Mouse (Mus musculus) heart, embryonic 12.5 days (tissue): ENCODE measurements around the gene Shq1. TPM values are rescaled to one million over a fixed set of nuclear protein-coding genes. Genes with fewer than 3 reads are reported as not detected.
A peak's percentile ranks its signal among the peaks of the same experiment; 100 is the strongest.

Experiments used
- ATAC-seq: fragments of 200-750 bp; cut with Nextera tagmentation; 2 replicates; pipeline ENCODE4 v1.8.0; 2017; ENCODE audit warnings: moderate TSS enrichment, moderate library complexity; ENCODE audit not compliant: insufficient number of reproducible peaks, low FRiP score
- H3K27ac ChIP-seq: fragments of 300-500 bp; sonication (generic); 2 replicates; pipeline ENCODE4 v1.5.1; 2016; ENCODE audit warnings: mild to moderate bottlenecking, moderate library complexity; ENCODE audit not compliant: poor library complexity, severe bottlenecking
- H3K27me3 ChIP-seq: fragments of 300-500 bp; sonication (generic); replicated peaks from 2 replicates; pipeline ENCODE4 v1.6.1; 2016; ENCODE audit warnings: mild to moderate bottlenecking, moderate library complexity
- H3K36me3 ChIP-seq: fragments of 300-500 bp; sonication (generic); 2 replicates; pipeline ENCODE4 v1.6.1; 2016; ENCODE audit warnings: mild to moderate bottlenecking, moderate library complexity
- H3K4me1 ChIP-seq: fragments of 300-500 bp; sonication (generic); replicated peaks from 2 replicates; pipeline ENCODE4 v1.6.1; 2016; ENCODE audit warnings: mild to moderate bottlenecking
- H3K4me2 ChIP-seq: fragments of 300-500 bp; sonication (generic); 2 replicates; pipeline ENCODE4 v1.6.1; 2016; ENCODE audit warnings: mild to moderate bottlenecking, moderate library complexity
- H3K4me3 ChIP-seq: fragments of 300-500 bp; sonication (generic); 2 replicates; pipeline ENCODE4 v1.5.1; 2016; ENCODE audit warnings: mild to moderate bottlenecking
- H3K9ac ChIP-seq: fragments of 300-500 bp; sonication (generic); 2 replicates; pipeline ENCODE4 v1.6.1; 2016; ENCODE audit warnings: mild to moderate bottlenecking, moderate library complexity
- H3K9me3 ChIP-seq: fragments of 300-500 bp; sonication (generic); replicated peaks from 2 replicates; pipeline ENCODE4 v1.6.1; 2016; ENCODE audit warnings: mild to moderate bottlenecking, moderate library complexity
- WGBS: fragments of 180-500 bp; shearing (Covaris S2); methylation state at CpG from one replicate; pipeline ENCODE4 v1.1.7; 2016; 5-methylcytosine and 5-hydroxymethylcytosine counted together
- polyA plus RNA-seq: library from polyadenylated mRNA; unstranded; fragments of >200 nt; fragmentation: Nextera tagmentation; extraction: Ambion mirVana; gene quantifications from 2 replicates; pipeline ENCODE4 v1.2.1, GENCODE M21; 2016

Shq1 gene
- polyA plus RNA-seq, result 11.4 and 12.7 TPM in 2 replicates

DNA sequence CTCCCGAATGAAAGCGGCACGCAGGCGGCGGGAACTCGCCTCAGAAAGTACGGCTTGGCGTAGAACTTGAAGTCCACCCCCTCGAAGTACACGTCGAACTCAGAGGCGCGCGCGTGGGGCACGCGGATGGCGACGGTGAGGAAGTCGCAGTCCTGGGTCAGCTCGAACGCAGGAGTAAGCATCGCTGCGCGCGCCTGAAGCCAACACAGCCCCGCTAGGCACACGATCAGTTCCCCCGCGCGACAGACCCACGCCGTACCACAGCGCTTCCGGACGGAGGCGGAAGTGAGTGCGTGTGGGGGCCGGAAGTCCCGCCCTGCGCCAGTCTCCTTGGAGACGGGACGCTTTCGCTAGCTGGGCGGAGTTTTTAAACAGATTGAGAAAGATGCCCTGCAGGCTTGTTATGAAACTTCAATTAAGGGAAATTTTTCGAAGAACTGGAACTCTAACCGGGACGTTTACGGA lies at the start of gene Shq1:
Gene Shq1 (minus strand): TSS at position 278 of the 465 bp plus-strand sequence.
- peak; percentile 86 for ATAC-seq
- Histone ChIP-seq H3K4me3 (peak within 1 kb of the TSS; percentile 85), H3K9ac (peak within 1 kb of the TSS; percentile 78), H3K4me2 (peak within 1 kb of the TSS; percentile 97), H3K27me3 (no peaks in the 10 kb centered on the region), H3K4me1 (peaks cover 19% of the 10 kb centered on the region), H3K9me3 (no peaks in the 10 kb centered on the region), H3K27ac (no peak within 1 kb of the TSS; the same call in 1 of the 2 replicates), H3K36me3 (no peaks in the 10 kb centered on the region)
- under 1% methylated on average over 49 of the region's 49 CpGs for WGBS

DNA sequence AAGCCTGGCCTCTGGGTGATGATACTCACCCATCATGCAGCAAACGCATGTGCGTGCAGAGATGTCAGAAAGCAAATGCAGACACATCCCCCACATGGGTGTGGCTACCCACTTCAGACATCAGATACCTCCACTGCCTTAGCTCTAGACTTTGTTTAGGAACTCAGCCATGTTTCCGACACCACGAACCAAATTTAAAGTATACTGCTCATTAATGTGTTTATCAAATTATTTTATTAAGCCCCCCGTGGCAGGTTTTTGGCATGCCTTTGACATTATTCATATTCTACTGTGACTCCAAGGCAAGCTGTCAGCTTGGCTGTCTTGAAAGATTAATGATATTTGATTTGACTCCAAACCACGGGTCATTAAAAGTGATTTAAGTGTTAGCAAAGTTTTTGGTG lies 49.1 kb upstream of the Shq1 start:
- Histone ChIP-seq H3K9ac (no peak overlapping the region), H3K4me3 (no peak overlapping the region), H3K9me3 (0 out of 2 replicates have a peak, but pooled peaks cover 2% of the 10 kb centered on the region), H3K27ac (no peak overlapping the region), H3K4me1 (peaks cover 12% of the 10 kb centered on the region), H3K36me3 (no peaks in the 10 kb centered on the region), H3K4me2 (no peak overlapping the region), H3K27me3 (0 out of 2 replicates have a peak, but pooled peaks cover 6% of the 10 kb centered on the region)
- no peak for ATAC-seq
- WGBS, result 75% methylated on average over 6 of the region's 6 CpGs

DNA sequence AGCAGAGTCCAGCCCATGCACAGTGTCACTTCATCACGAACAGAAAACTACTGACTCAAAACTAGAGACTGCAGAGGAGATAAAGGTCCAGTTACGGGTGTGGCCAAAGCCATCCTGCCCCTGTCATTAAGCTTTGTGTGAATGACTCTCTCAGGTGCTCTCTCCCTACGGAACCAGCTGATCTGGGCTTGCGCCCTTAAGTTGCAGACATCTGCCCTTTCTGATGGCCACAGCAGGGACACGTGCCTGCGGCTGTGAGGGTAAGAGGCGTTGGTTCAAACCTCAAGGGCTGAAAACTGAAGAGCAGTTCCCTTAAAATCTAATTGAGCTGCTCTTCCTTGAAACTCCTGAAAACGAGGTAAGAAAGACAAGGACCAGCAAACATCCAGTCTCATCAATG lies 45.9 kb upstream of the Shq1 start:
- Histone ChIP-seq H3K4me2 (no peak overlapping the region), H3K27me3 (0 out of 2 replicates have a peak, but pooled peaks cover 6% of the 10 kb centered on the region), H3K9me3 (0 out of 2 replicates have a peak, but pooled peaks cover 2% of the 10 kb centered on the region), H3K36me3 (no peaks in the 10 kb centered on the region), H3K4me1 (peaks cover 12% of the 10 kb centered on the region), H3K9ac (no peak overlapping the region), H3K4me3 (no peak overlapping the region), H3K27ac (no peak overlapping the region)
- no peak for ATAC-seq
- WGBS, result 65% methylated on average over 8 of the region's 8 CpGs

GRCm38 (mm10) chr6:100716152-100716551 lies 45.2 kb upstream of the Shq1 start:
- H3K9ac ChIP-seq, result no peak overlapping the region
- H3K9me3 ChIP-seq, result 0 out of 2 replicates have a peak, but pooled peaks cover 2% of the 10 kb centered on the region
- H3K36me3 ChIP-seq, result no peaks in the 10 kb centered on the region
- no peak for ATAC-seq
- H3K27me3 ChIP-seq, result 0 out of 2 replicates have a peak, but pooled peaks cover 6% of the 10 kb centered on the region
- H3K4me2 ChIP-seq, result no peak overlapping the region
- 50% methylated on average over 7 of the region's 7 CpGs for WGBS
- no peak overlapping the region for H3K27ac ChIP-seq
- H3K4me1 ChIP-seq, result peaks cover 7% of the 10 kb centered on the region
- no peak overlapping the region for H3K4me3 ChIP-seq

DNA sequence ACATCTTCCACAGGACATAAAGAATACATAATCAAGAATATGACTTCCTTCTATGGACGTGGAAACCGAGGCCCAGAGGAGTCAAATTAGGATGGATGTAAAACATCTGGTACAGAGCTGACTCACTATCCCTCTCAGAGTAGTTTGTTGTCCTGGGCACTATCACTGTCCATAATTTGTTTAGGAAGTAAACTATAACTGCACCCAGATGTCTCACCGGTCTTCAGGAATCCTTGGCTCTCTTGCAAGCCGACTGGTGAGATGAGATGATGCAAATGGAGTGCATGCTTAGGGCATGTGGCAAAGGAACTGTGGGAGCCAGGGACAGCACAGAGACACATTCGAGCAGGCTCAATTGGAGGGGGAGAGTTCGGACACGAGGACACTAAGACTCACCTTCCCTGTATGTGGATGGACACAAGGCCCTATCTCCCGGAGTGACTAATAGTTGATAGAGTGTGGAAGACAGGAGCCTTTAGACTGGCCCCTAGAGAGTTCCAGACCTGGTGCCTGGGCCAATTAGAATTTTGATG lies 44.4 kb upstream of the Shq1 start:
- no peak overlapping the region for H3K9ac ChIP-seq
- H3K27ac ChIP-seq, result no peak overlapping the region
- no peaks in the 10 kb centered on the region for H3K4me1 ChIP-seq
- no peak overlapping the region for H3K4me2 ChIP-seq
- WGBS, result 74% methylated on average over 8 of the region's 8 CpGs
- no peak overlapping the region for H3K4me3 ChIP-seq
- H3K36me3 ChIP-seq, result no peaks in the 10 kb centered on the region
- ATAC-seq, result no peak
- 0 out of 2 replicates have a peak, but pooled peaks cover 2% of the 10 kb centered on the region for H3K9me3 ChIP-seq
- H3K27me3 ChIP-seq, result 0 out of 2 replicates have a peak, but pooled peaks cover 6% of the 10 kb centered on the region

DNA sequence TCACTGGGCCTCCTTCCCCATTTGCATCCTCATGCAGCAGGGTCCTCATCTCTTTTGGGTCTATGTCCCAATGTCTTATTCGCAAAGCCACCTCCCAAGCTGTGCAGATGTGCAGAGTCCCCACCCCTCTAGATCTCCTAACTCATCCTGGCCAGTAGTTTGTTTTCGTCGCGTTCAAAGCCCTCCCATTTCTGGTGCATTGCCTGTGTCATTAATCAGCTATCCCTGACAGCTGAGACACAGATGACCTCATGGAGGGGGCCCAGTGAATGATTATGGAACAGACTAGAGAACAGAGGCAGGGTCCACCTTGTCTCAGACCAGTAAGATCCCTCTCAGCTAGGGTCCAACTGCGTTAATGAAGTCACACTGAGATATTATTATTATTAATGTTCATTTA lies 39.9 kb upstream of the Shq1 start:
- Histone ChIP-seq H3K9me3 (no peaks in the 10 kb centered on the region), H3K4me3 (no peak overlapping the region), H3K27me3 (peaks cover 14% of the 10 kb centered on the region), H3K9ac (no peak overlapping the region), H3K4me1 (no peaks in the 10 kb centered on the region), H3K4me2 (no peak overlapping the region), H3K27ac (no peak overlapping the region), H3K36me3 (no peaks in the 10 kb centered on the region)
- 81% methylated on average over 5 of the region's 5 CpGs for WGBS
- ATAC-seq, result no peak

GRCm38 (mm10) chr6:100710170-100710569 lies 39.2 kb upstream of the Shq1 start:
- ATAC-seq, result no peak
- no peak overlapping the region for H3K4me2 ChIP-seq
- WGBS, result 36% methylated on average over 4 of the region's 4 CpGs

GRCm38 (mm10) chr6:100709483-100709882 lies 38.5 kb upstream of the Shq1 start:
- Histone ChIP-seq H3K36me3 (no peaks in the 10 kb centered on the region), H3K9ac (no peak overlapping the region), H3K4me1 (no peaks in the 10 kb centered on the region; the same call in 1 of the 2 replicates), H3K27me3 (peaks cover 24% of the 10 kb centered on the region), H3K27ac (no peak overlapping the region), H3K4me3 (no peak overlapping the region), H3K9me3 (no peaks in the 10 kb centered on the region), H3K4me2 (no peak overlapping the region)
- ATAC-seq, result no peak
- 30% methylated on average over 7 of the region's 7 CpGs for WGBS

More at GRCm38 (mm10) chr6:100710170-100710569, 39.2 kb upstream of the Shq1 start:
- Histone ChIP-seq H3K27me3 (peaks cover 20% of the 10 kb centered on the region), H3K4me1 (no peaks in the 10 kb centered on the region; the same call in 1 of the 2 replicates), H3K4me3 (no peak overlapping the region), H3K27ac (no peak overlapping the region), H3K9me3 (no peaks in the 10 kb centered on the region), H3K36me3 (no peaks in the 10 kb centered on the region), H3K9ac (no peak overlapping the region)

GRCm38 (mm10) chr6:100708996-100709395 lies 38.0 kb upstream of the Shq1 start:
- 75% methylated on average over 9 of the region's 9 CpGs for WGBS
- no peak for ATAC-seq
- Histone ChIP-seq H3K36me3 (no peaks in the 10 kb centered on the region), H3K9ac (no peak overlapping the region), H3K4me3 (no peak overlapping the region), H3K4me2 (no peak overlapping the region), H3K27ac (no peak overlapping the region), H3K27me3 (peaks cover 26% of the 10 kb centered on the region), H3K9me3 (no peaks in the 10 kb centered on the region), H3K4me1 (peaks cover 3% of the 10 kb centered on the region; the same call in 1 of the 2 replicates)

- 39% methylated on average over 1 of the region's 1 CpGs for WGBS
- Histone ChIP-seq H3K9ac (no peak overlapping the region), H3K4me2 (no peak overlapping the region), H3K27ac (no peak overlapping the region), H3K27me3 (peaks cover 33% of the 10 kb centered on the region), H3K4me3 (no peak overlapping the region), H3K9me3 (no peaks in the 10 kb centered on the region), H3K4me1 (peaks cover 3% of the 10 kb centered on the region; the same call in 1 of the 2 replicates), H3K36me3 (no peaks in the 10 kb centered on the region)
- ATAC-seq, result no peak
Observed at GRCm38 (mm10) chr6:100708248-100708647, 37.3 kb upstream of the Shq1 start.

DNA sequence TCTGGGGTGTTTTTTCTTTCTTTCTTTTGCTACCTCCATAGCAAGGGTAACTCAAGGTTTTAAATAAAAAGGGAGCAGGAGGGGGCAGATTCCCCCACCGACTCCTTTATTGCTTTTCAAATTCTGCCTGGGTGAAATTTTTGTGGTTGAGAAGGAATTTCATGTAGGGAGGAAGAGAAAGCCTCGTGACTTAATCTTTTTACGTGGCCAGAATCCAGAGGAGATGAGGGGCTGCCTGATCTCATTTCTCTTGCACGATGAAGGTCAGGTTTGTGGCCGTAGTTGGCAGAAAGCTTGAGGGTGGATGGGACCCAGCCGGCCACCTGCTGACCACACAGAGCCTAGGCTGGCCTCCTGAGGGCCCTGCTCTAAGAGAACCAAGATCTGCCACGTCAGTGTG lies 36.6 kb upstream of the Shq1 start:
- H3K4me1 ChIP-seq, result peaks cover 3% of the 10 kb centered on the region; the same call in 1 of the 2 replicates
- peaks cover 40% of the 10 kb centered on the region for H3K27me3 ChIP-seq
- H3K9ac ChIP-seq, result no peak overlapping the region
- H3K4me3 ChIP-seq, result no peak overlapping the region
- no peak overlapping the region for H3K4me2 ChIP-seq
- H3K27ac ChIP-seq, result no peak overlapping the region
- no peaks in the 10 kb centered on the region for H3K36me3 ChIP-seq
- H3K9me3 ChIP-seq, result no peaks in the 10 kb centered on the region
- 63% methylated on average over 7 of the region's 7 CpGs for WGBS
- no peak for ATAC-seq
